Mouse (Mus musculus): ENCODE results near the gene Gm10642. TPM values are rescaled to one million over a fixed set of nuclear protein-coding genes. Genes with fewer than 3 reads are reported as not detected.

Gene Gm10642
- polyA plus RNA-seq, 1 experiment from 2014 or later = 0.91 TPM

GRCm38 (mm10) chr9:70703597-70704203, 47.6 kb downstream of the Gm10642 start:
- H3K9me3 ChIP-seq = no peaks in the 10 kb centered on the region
- no peaks in the 10 kb centered on the region for H3K27me3 ChIP-seq
- H3K36me3 ChIP-seq = peaks cover 6% of the 10 kb centered on the region; the same call in 1 of the 2 replicates
- H3K4me1 ChIP-seq (replicated peaks) = no peaks in the 10 kb centered on the region; the same call in 1 of the 2 replicates
- no peak for ATAC-seq (ENCODE audit: low read depth)
- WGBS = 97% methylated on average over 5 of the region's 5 CpGs
- no peak overlapping the region for H3K4me2 ChIP-seq
- H3K27ac ChIP-seq (replicated peaks) = no peak overlapping the region
- no peak overlapping the region for H3K4me3 ChIP-seq
- H3K9ac ChIP-seq = no peak overlapping the region

- Histone ChIP-seq H3K27me3 (no peaks in the 10 kb centered on the region), H3K27ac (replicated peaks) (no peak overlapping the region), H3K4me1 (replicated peaks) (no peaks in the 10 kb centered on the region), H3K9ac (no peak overlapping the region), H3K36me3 (peaks cover 6% of the 10 kb centered on the region; the same call in 1 of the 2 replicates), H3K9me3 (no peaks in the 10 kb centered on the region), H3K4me3 (no peak overlapping the region), H3K4me2 (no peak overlapping the region)
- no peak for ATAC-seq (ENCODE audit: low read depth)
- 97% methylated on average over 1 of the region's 1 CpGs for WGBS
These were observed 50.4 kb downstream of the Gm10642 start for GRCm38 (mm10) chr9:70706444-70706843.

Other genes starting within 250 kb of the Gm10642 start
- 33.6 and 49.3 TPM in 2 replicates for gene Ccnb2, start 234.7 kb upstream of the Gm10642 start, polyA plus RNA-seq (2015; fragmentation: Nextera tagmentation; extraction: Ambion mirVana)
- 37.6 and 41.8 TPM in 2 replicates for gene Rnf111, start 152.5 kb upstream of the Gm10642 start, polyA plus RNA-seq (2015; fragmentation: Nextera tagmentation; extraction: Ambion mirVana)
- gene Sltm, start 113.5 kb upstream of the Gm10642 start, polyA plus RNA-seq (2015; fragmentation: Nextera tagmentation; extraction: Ambion mirVana) = 67.8 and 69.8 TPM in 2 replicates
- gene Mindy2, start 923 bp downstream of the Gm10642 start, polyA plus RNA-seq (2015; fragmentation: Nextera tagmentation; extraction: Ambion mirVana) = 25.6 and 29.4 TPM in 2 replicates
- 93.6 and 99.7 TPM in 2 replicates for gene Adam10, start 22.7 kb downstream of the Gm10642 start, polyA plus RNA-seq (2015; fragmentation: Nextera tagmentation; extraction: Ambion mirVana)